Mouse (Mus musculus) lung, postnatal 25 days (tissue): ENCODE measurements around the gene Lrrc4c.

Experiments
- DNase-seq: peaks from one replicate; pipeline ENCODE4 v3.0.0; 2022; ENCODE audit warnings: low spot score

Gene Lrrc4c

GRCm38 (mm10) chr2:96317387-96318299 is at the start of gene Lrrc4c:
Gene Lrrc4c (plus strand): TSS chr2:96318169.
- DNase-seq, result no peak

- DNase-seq, result no peak
Observed at GRCm38 (mm10) chr2:96275061-96275460, 42.9 kb upstream of the Lrrc4c start.

GRCm38 (mm10) chr2:96282926-96283325 is 35.0 kb upstream of the Lrrc4c start:
- no peak for DNase-seq

- no peak for DNase-seq
Observed at GRCm38 (mm10) chr2:96287512-96287911, 30.5 kb upstream of the Lrrc4c start.

- no peak for DNase-seq
Observed at GRCm38 (mm10) chr2:96290541-96290940, 27.4 kb upstream of the Lrrc4c start.

GRCm38 (mm10) chr2:96315034-96315433 is 2.9 kb upstream of the Lrrc4c start:
- DNase-seq, result no peak

- DNase-seq, result no peak
Observed at GRCm38 (mm10) chr2:96316531-96316930, 1.4 kb upstream of the Lrrc4c start.

- no peak for DNase-seq
Observed at GRCm38 (mm10) chr2:96318556-96318955, 587 bp downstream of the Lrrc4c start.

GRCm38 (mm10) chr2:96319201-96319600 is 1.2 kb downstream of the Lrrc4c start:
- DNase-seq, result no peak

- DNase-seq, result no peak
Observed at GRCm38 (mm10) chr2:96319649-96320048, 1.7 kb downstream of the Lrrc4c start.

GRCm38 (mm10) chr2:96334652-96335051 is 16.7 kb downstream of the Lrrc4c start:
- no peak for DNase-seq

- DNase-seq, result no peak
Observed at GRCm38 (mm10) chr2:96337354-96337753, 19.4 kb downstream of the Lrrc4c start.

- DNase-seq, result no peak
Observed at GRCm38 (mm10) chr2:96401186-96401811, 83.3 kb downstream of the Lrrc4c start.

- DNase-seq, result no peak
Observed at GRCm38 (mm10) chr2:96402514-96402913, 84.5 kb downstream of the Lrrc4c start.

- DNase-seq, result no peak
Observed at GRCm38 (mm10) chr2:96406856-96407255, 88.9 kb downstream of the Lrrc4c start.

GRCm38 (mm10) chr2:96411182-96411581 is 93.2 kb downstream of the Lrrc4c start:
- no peak for DNase-seq

GRCm38 (mm10) chr2:96461566-96461965 is 143.6 kb downstream of the Lrrc4c start:
- no peak for DNase-seq

- no peak for DNase-seq
Observed at GRCm38 (mm10) chr2:96475674-96476073, 157.7 kb downstream of the Lrrc4c start.

- no peak for DNase-seq
Observed at GRCm38 (mm10) chr2:96499116-96499882, 181.3 kb downstream of the Lrrc4c start.

GRCm38 (mm10) chr2:96504140-96504539 is 186.2 kb downstream of the Lrrc4c start:
- no peak for DNase-seq

GRCm38 (mm10) chr2:96505641-96506040 is 187.7 kb downstream of the Lrrc4c start:
- no peak for DNase-seq

- no peak for DNase-seq
Observed at GRCm38 (mm10) chr2:96508991-96509390, 191.0 kb downstream of the Lrrc4c start.

GRCm38 (mm10) chr2:96537469-96537868 is 219.5 kb downstream of the Lrrc4c start:
- DNase-seq, result no peak
